Mouse (Mus musculus): Measurements from ENCODE around the gene Zfp459.
"Not testable (repeated sequence)": the region's sequence is repeated elsewhere in the genome, so short reads cannot be mapped to it uniquely, and the experiment has no call there.

DNA sequence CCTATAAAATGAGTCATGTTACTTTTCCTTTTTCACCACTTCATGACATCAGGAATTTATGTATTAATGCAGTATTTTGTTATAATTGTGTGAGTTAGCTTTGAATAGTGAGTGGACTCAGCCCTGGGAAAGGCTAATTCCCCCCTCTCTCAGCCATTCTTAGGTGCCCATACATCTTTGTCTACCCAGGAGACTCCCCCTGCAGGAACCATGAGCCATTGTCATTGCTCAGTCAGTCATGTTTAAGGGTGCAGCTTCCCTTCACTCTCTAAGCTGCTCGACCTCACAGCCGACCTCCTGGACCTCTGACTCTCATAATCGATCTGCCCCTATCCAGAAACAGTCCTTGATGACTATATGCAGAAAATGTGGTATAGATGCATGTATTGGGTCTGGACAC, 45.0 kb downstream of the Zfp459 start:
- not testable (repeated sequence) for TF ChIP-seq POLR2A (IDR thresholded peaks at IDR 0.05; ENCODE audit: borderline replicate concordance, control insufficient read depth, low read depth, low read length); CTCF (IDR thresholded peaks at IDR 0.05; ENCODE audit: control insufficient read depth, insufficient read depth, low read length)
